Mouse (Mus musculus): ENCODE data around the gene Arhgdia.

- TF ChIP-seq POLR2A (IDR thresholded peaks at IDR 0.05; ENCODE audit: extremely low read depth, insufficient read depth, low read length) (no peak), CTCF (IDR thresholded peaks at IDR 0.05; ENCODE audit: low read depth, low read length) (no peak)
Observed at GRCm38 (mm10) chr11:120580190-120580589, 1.2 kb downstream of the Arhgdia start.
